Mouse (Mus musculus): Measurements from ENCODE around the gene Mrpl24.

GRCm38 (mm10) chr3:87930078-87930795 is 10.9 kb downstream of the Mrpl24 start, which contains the start of the genes Isg20l2 and Rrnad1:
- TF ChIP-seq TAL1 (IDR thresholded peaks at IDR 0.05; ENCODE audit: low read length): no peak
- no peak for TF ChIP-seq GATA1 (IDR thresholded peaks at IDR 0.05; ENCODE audit: low read length)
